Mouse (Mus musculus) right cerebral cortex, postnatal 36 days (tissue): ENCODE results near the gene Trim2.

Source experiments
- DNase-seq, 2 experiments: peaks; one replicate each; pipeline ENCODE4 v3.0.0; 2022; ENCODE audit warnings: low spot score in 2 of 2, mixed read lengths in 1 of 2

Gene Trim2

GRCm38 (mm10) chr3:84319504-84319903 is 12.8 kb upstream of the Trim2 start:
- DNase-seq: no peak

GRCm38 (mm10) chr3:84318865-84319264 is 12.2 kb upstream of the Trim2 start:
- no peak for DNase-seq

- DNase-seq: peak in 1 of 2 experiments; percentile 29
Observed at GRCm38 (mm10) chr3:84314651-84315191, 8.0 kb upstream of the Trim2 start.

GRCm38 (mm10) chr3:84313801-84314541 is 7.3 kb upstream of the Trim2 start:
- no peak for DNase-seq

GRCm38 (mm10) chr3:84313003-84313800 is 6.5 kb upstream of the Trim2 start:
- DNase-seq: peak; percentile 36 to 38

- no peak for DNase-seq
Observed at GRCm38 (mm10) chr3:84312326-84312725, 5.6 kb upstream of the Trim2 start.

GRCm38 (mm10) chr3:84307516-84307915 is 839 bp upstream of the Trim2 start:
- DNase-seq: no peak

GRCm38 (mm10) chr3:84305722-84306510 is 761 bp downstream of the Trim2 start:
- DNase-seq: no peak

- peak; percentile 71 to 81 for DNase-seq
Observed at GRCm38 (mm10) chr3:84305010-84305692, 1.5 kb downstream of the Trim2 start.

- peak; percentile 52 to 62 for DNase-seq
Observed at GRCm38 (mm10) chr3:84304339-84305009, 2.2 kb downstream of the Trim2 start.

GRCm38 (mm10) chr3:84303395-84303949 is 3.2 kb downstream of the Trim2 start:
- DNase-seq: no peak

GRCm38 (mm10) chr3:84302273-84302672 is 4.4 kb downstream of the Trim2 start:
- no peak for DNase-seq

- DNase-seq: no peak
Observed at GRCm38 (mm10) chr3:84301674-84302073, 5.0 kb downstream of the Trim2 start.

- DNase-seq: no peak
Observed at GRCm38 (mm10) chr3:84298186-84298585, 8.5 kb downstream of the Trim2 start.

- no peak for DNase-seq
Observed at GRCm38 (mm10) chr3:84296676-84297075, 10.0 kb downstream of the Trim2 start.

- no peak for DNase-seq
Observed at GRCm38 (mm10) chr3:84294734-84295133, 11.9 kb downstream of the Trim2 start.

- DNase-seq: no peak
Observed at GRCm38 (mm10) chr3:84293666-84294595, 12.7 kb downstream of the Trim2 start.

- DNase-seq: no peak
Observed at GRCm38 (mm10) chr3:84292238-84292637, 14.4 kb downstream of the Trim2 start.

GRCm38 (mm10) chr3:84288931-84289330 is 17.7 kb downstream of the Trim2 start:
- no peak for DNase-seq
